ENCODE assay signal across 21 mouse cellular contexts in the genomic region with DNA sequence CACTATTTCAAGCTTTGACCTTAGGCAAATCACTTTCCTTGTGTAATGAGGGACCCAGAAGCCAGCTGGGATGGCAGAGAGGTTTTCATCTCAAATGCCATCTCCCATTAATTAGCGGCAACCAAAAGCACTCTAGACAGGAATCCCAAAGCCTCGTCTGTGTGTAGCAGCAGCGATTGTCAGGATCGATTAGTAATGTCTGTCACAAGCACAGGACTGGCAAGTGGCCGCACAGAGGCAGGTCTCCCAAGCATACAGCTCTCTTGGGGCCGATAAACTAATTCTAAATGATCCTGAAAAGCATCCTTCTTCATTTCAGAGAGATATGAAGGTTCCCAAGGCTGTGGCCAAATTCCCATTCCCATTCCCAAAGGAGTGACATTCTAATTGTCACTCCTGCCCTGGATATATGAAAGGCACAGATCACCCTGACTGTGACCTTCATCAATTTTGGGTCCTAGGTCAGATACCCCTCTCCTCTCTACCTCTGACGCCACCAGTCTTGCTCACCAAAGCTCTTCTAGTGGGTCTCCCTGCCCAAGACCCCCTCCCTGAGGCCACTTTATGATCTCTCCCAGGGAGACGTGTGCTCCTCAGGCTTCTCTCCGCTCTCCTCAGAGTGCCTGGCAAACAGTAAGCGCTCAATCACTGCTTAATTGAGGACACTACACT. TPM values are rescaled to one million over a fixed set of nuclear protein-coding genes. Genes with fewer than 3 reads are reported as not detected.
DNase-seq lines count a peak whose midpoint lies in the region; ATAC-seq and TF ChIP-seq lines count a peak whose summit lies in the region.
"Had no signal": no experiment of that assay in that cellular context is flagged by ENCODE, and none has a peak within 500 bp of the region (broad histone marks: within the 10 kb centered on the region; RNA-seq: fewer than 3 reads in every experiment).

No protein-coding gene starts in this region.

- H3K36me3 ChIP-seq in forebrain, embryonic 10.5 days (replicated peaks): no peaks in the 10 kb centered on the region
- no peaks in the 10 kb centered on the region for H3K36me3 ChIP-seq in forebrain, embryonic 13.5 days (ENCODE audit: poor library complexity, severe bottlenecking)
- H3K36me3 ChIP-seq in lung, embryonic 14.5 days (ENCODE audit: insufficient read depth): no peaks in the 10 kb centered on the region
- no peaks in the 10 kb centered on the region for H3K36me3 ChIP-seq in limb, embryonic 10.5 days
- H3K36me3 ChIP-seq: heart, embryonic 15.5 days; liver, embryonic 12.5 days had no signal

- 73% methylated on average over 10 of the region's 10 CpGs for WGBS in forebrain, embryonic 10.5 days
- 73% methylated on average over 10 of the region's 10 CpGs for WGBS in forebrain, embryonic 13.5 days
- WGBS in lung, embryonic 14.5 days: 60% methylated on average over 10 of the region's 10 CpGs
- WGBS in limb, embryonic 10.5 days: 61% methylated on average over 10 of the region's 10 CpGs

- no peak overlapping the region for H3K4me3 ChIP-seq in forebrain, embryonic 10.5 days
- no peak overlapping the region for H3K4me3 ChIP-seq in forebrain, embryonic 13.5 days
- H3K4me3 ChIP-seq in lung, embryonic 14.5 days (ENCODE audit: low read depth, low read length): no peak overlapping the region
- H3K4me3 ChIP-seq in limb, embryonic 10.5 days: peak overlapping the region; percentile 35
- H3K4me3 ChIP-seq: heart, embryonic 15.5 days; layer of hippocampus, adult 2 months; liver, embryonic 12.5 days had no signal

- no peak for ATAC-seq in forebrain, embryonic 13.5 days
- ATAC-seq in lung, embryonic 14.5 days (ENCODE audit: insufficient read depth): no peak
- ATAC-seq: forebrain, postnatal 0 days; intestine, embryonic 16.5 days; liver, embryonic 12.5 days had no signal

- no peak overlapping the region for H3K4me2 ChIP-seq in forebrain, embryonic 13.5 days
- H3K4me2 ChIP-seq in lung, embryonic 14.5 days: no peak overlapping the region
- H3K4me2 ChIP-seq: heart, embryonic 15.5 days; liver, embryonic 12.5 days had no signal

- peaks cover 37% of the 10 kb centered on the region for H3K27me3 ChIP-seq in forebrain, embryonic 10.5 days (ENCODE audit: poor library complexity, severe bottlenecking)
- peaks cover 15% of the 10 kb centered on the region for H3K27me3 ChIP-seq in forebrain, embryonic 13.5 days
- H3K27me3 ChIP-seq in lung, embryonic 14.5 days (ENCODE audit: insufficient read depth, low read length): peaks cover 2% of the 10 kb centered on the region
- peaks cover 31% of the 10 kb centered on the region for H3K27me3 ChIP-seq in limb, embryonic 10.5 days (ENCODE audit: low read depth, poor library complexity, severe bottlenecking)

- H3K9me3 ChIP-seq in forebrain, embryonic 10.5 days: no peaks in the 10 kb centered on the region
- no peaks in the 10 kb centered on the region for H3K9me3 ChIP-seq in forebrain, embryonic 13.5 days (replicated peaks)
- H3K9me3 ChIP-seq in lung, embryonic 14.5 days (ENCODE audit: low read depth, low read length): no peaks in the 10 kb centered on the region
- no peaks in the 10 kb centered on the region for H3K9me3 ChIP-seq in limb, embryonic 10.5 days (replicated peaks)
- H3K9me3 ChIP-seq: heart, embryonic 15.5 days; liver, embryonic 12.5 days had no signal

- no peak overlapping the region for H3K9ac ChIP-seq in forebrain, embryonic 13.5 days
- no peak overlapping the region for H3K9ac ChIP-seq in lung, embryonic 14.5 days
- H3K9ac ChIP-seq: forebrain, postnatal 0 days; heart, embryonic 15.5 days; liver, embryonic 12.5 days had no signal

- H3K4me1 ChIP-seq in forebrain, embryonic 10.5 days: peaks cover 25% of the 10 kb centered on the region
- H3K4me1 ChIP-seq in forebrain, embryonic 13.5 days: no peaks in the 10 kb centered on the region
- H3K4me1 ChIP-seq in lung, embryonic 14.5 days (ENCODE audit: insufficient read depth): no peaks in the 10 kb centered on the region
- H3K4me1 ChIP-seq in limb, embryonic 10.5 days: peaks cover 22% of the 10 kb centered on the region
- H3K4me1 ChIP-seq: liver, embryonic 12.5 days had no signal

- no peak for DNase-seq in forebrain, embryonic 10.5 days (ENCODE audit: extremely low spot score, low spot score)
- no peak for DNase-seq in lung, embryonic 14.5 days
- DNase-seq in lung, adult 18-20 months: no peak
- DNase-seq in Muller cell, postnatal 12 days (ENCODE audit: inconsistent ontology term): peak; percentile 58
- no peak for DNase-seq in limb, embryonic 10.5 days (ENCODE audit: low spot score)
- no peak for DNase-seq in gastrocnemius, postnatal 4 days (ENCODE audit: low spot score in 2 of 2)
- DNase-seq in adrenal gland, postnatal 25 days: no peak
- DNase-seq: adrenal gland, postnatal 10 days; cerebellum, adult 8-10 months; cerebellum, postnatal 36 days; forebrain, postnatal 0 days; kidney, postnatal 25 days; lung, adult 2 months; midbrain, embryonic 14.5 days had no signal

- H3K27ac ChIP-seq in forebrain, embryonic 10.5 days: 0 out of 2 replicates have a peak overlapping the region, but pooled peaks have one; percentile 48
- H3K27ac ChIP-seq in forebrain, embryonic 13.5 days: no peak overlapping the region
- 0 out of 2 replicates have a peak overlapping the region, but pooled peaks have one; percentile 19 for H3K27ac ChIP-seq in lung, embryonic 14.5 days (ENCODE audit: low read depth)
- peak overlapping the region; percentile 86 for H3K27ac ChIP-seq in limb, embryonic 10.5 days
- H3K27ac ChIP-seq: heart, embryonic 15.5 days; hindbrain, postnatal 0 days; layer of hippocampus, adult 2 months; liver, embryonic 12.5 days; stomach, postnatal 0 days had no signal

- no peak for TF ChIP-seq CTCF in lung, embryonic 14.5 days (IDR thresholded peaks at IDR 0.05; ENCODE audit: low read depth)

RNA-seq across cellular contexts. Expression of a gene that starts 6.3 kb away (rescaled TPM):
- 0.11 and 0.16 TPM in 2 replicates for polyA plus RNA-seq in forebrain, embryonic 10.5 days (2016; fragmentation: Nextera tagmentation; extraction: Ambion mirVana)
- polyA plus RNA-seq in forebrain, embryonic 13.5 days (2015; fragmentation: Nextera tagmentation; extraction: Ambion mirVana): 0.14 and 0.34 TPM in 2 replicates
- polyA plus RNA-seq in lung, embryonic 14.5 days (2014; fragmentation: Nextera tagmentation; extraction: Ambion mirVana): 0.53 and 0.64 TPM in 2 replicates
- polyA plus RNA-seq in limb, embryonic 10.5 days (2016; fragmentation: Nextera tagmentation; extraction: Ambion mirVana): not detected in 2 replicates
- 1 to 10 TPM; 7.1 to 7.6 TPM for total RNA-seq in gastrocnemius, postnatal 4 days (2021)
- 13.4 and 20.9 TPM in 2 replicates for total RNA-seq in adrenal gland, postnatal 25 days (2021)

RNA-seq across cellular contexts. Expression of a gene that starts 16.0 kb away (rescaled TPM):
- 15.2 and 17.6 TPM in 2 replicates for polyA plus RNA-seq in forebrain, embryonic 10.5 days (2016; fragmentation: Nextera tagmentation; extraction: Ambion mirVana)
- polyA plus RNA-seq in forebrain, embryonic 13.5 days (2015; fragmentation: Nextera tagmentation; extraction: Ambion mirVana): 8.4 and 11.0 TPM in 2 replicates
- polyA plus RNA-seq in lung, embryonic 14.5 days (2014; fragmentation: Nextera tagmentation; extraction: Ambion mirVana): 11.4 and 11.5 TPM in 2 replicates
- 12.4 and 17.8 TPM in 2 replicates for polyA plus RNA-seq in limb, embryonic 10.5 days (2016; fragmentation: Nextera tagmentation; extraction: Ambion mirVana)
- 1 to 10 TPM; 1.5 to 1.9 TPM for total RNA-seq in gastrocnemius, postnatal 4 days (2021)
- total RNA-seq in adrenal gland, postnatal 25 days (2021): 0.79 TPM in 1 of 2 replicates, not detected in the other

RNA-seq across cellular contexts. Expression of a gene that starts 42.9 kb away (rescaled TPM):
- 5.3 and 6.0 TPM in 2 replicates for polyA plus RNA-seq in forebrain, embryonic 10.5 days (2016; fragmentation: Nextera tagmentation; extraction: Ambion mirVana)
- polyA plus RNA-seq in forebrain, embryonic 13.5 days (2015; fragmentation: Nextera tagmentation; extraction: Ambion mirVana): 25.9 and 29.9 TPM in 2 replicates
- polyA plus RNA-seq in lung, embryonic 14.5 days (2014; fragmentation: Nextera tagmentation; extraction: Ambion mirVana): 5.4 and 5.5 TPM in 2 replicates
- 3.4 and 6.5 TPM in 2 replicates for polyA plus RNA-seq in limb, embryonic 10.5 days (2016; fragmentation: Nextera tagmentation; extraction: Ambion mirVana)
- 100 to 1,000 TPM; 240 to 241 TPM for total RNA-seq in gastrocnemius, postnatal 4 days (2021)
- total RNA-seq in adrenal gland, postnatal 25 days (2021): 7.4 and 10.4 TPM in 2 replicates

RNA-seq across cellular contexts. Expression of a gene that starts 46.5 kb away (rescaled TPM):
- 1,192 and 1,195 TPM in 2 replicates for polyA plus RNA-seq in forebrain, embryonic 10.5 days (2016; fragmentation: Nextera tagmentation; extraction: Ambion mirVana)
- 801 and 821 TPM in 2 replicates for polyA plus RNA-seq in forebrain, embryonic 13.5 days (2015; fragmentation: Nextera tagmentation; extraction: Ambion mirVana)
- 1,155 and 1,171 TPM in 2 replicates for polyA plus RNA-seq in lung, embryonic 14.5 days (2014; fragmentation: Nextera tagmentation; extraction: Ambion mirVana)
- polyA plus RNA-seq in limb, embryonic 10.5 days (2016; fragmentation: Nextera tagmentation; extraction: Ambion mirVana): 1,186 and 1,476 TPM in 2 replicates
- 1,000 to 10,000 TPM; 1,153 to 1,224 TPM for total RNA-seq in gastrocnemius, postnatal 4 days (2021)
- 1,136 and 1,344 TPM in 2 replicates for total RNA-seq in adrenal gland, postnatal 25 days (2021)
